Mouse (Mus musculus): Measurements from ENCODE around the gene Hist1h1t. TPM values are rescaled to one million over a fixed set of nuclear protein-coding genes. Genes with fewer than 3 reads are reported as not detected.

Hist1h1t gene
- polyA plus RNA-seq, 1 experiment, result not detected

GRCm38 (mm10) chr13:23688956-23689355, 6.7 kb upstream of the Hist1h1t start:
- no peaks in the 10 kb centered on the region for H3K27me3 ChIP-seq (ENCODE audit: control insufficient read depth, insufficient read depth, low read length, poor library complexity, severe bottlenecking)
- H3K36me3 ChIP-seq (ENCODE audit: control insufficient read depth, insufficient read depth, low read length, poor library complexity, severe bottlenecking), result no peaks in the 10 kb centered on the region
- H3K27ac ChIP-seq (ENCODE audit: insufficient read depth, low read length), result no peak overlapping the region
- TF ChIP-seq EP300 (IDR thresholded peaks at IDR 0.05; ENCODE audit: insufficient read depth, low read depth, low read length) (no peak), POLR2A (IDR thresholded peaks at IDR 0.05; ENCODE audit: insufficient read depth, low read length) (no peak), CTCF (IDR thresholded peaks at IDR 0.05; ENCODE audit: low read depth, low read length) (no peak)
- no peaks in the 10 kb centered on the region for H3K9me3 ChIP-seq (replicated peaks; ENCODE audit: control insufficient read depth, insufficient read depth, low read length, poor library complexity, severe bottlenecking)
- no peak overlapping the region for H3K9ac ChIP-seq (ENCODE audit: low read depth, poor library complexity, severe bottlenecking)
- H3K4me1 ChIP-seq (ENCODE audit: control insufficient read depth, insufficient read depth, low read length), result no peaks in the 10 kb centered on the region
- H3K4me3 ChIP-seq (ENCODE audit: low read depth, low read length), result no peak overlapping the region

DNA sequence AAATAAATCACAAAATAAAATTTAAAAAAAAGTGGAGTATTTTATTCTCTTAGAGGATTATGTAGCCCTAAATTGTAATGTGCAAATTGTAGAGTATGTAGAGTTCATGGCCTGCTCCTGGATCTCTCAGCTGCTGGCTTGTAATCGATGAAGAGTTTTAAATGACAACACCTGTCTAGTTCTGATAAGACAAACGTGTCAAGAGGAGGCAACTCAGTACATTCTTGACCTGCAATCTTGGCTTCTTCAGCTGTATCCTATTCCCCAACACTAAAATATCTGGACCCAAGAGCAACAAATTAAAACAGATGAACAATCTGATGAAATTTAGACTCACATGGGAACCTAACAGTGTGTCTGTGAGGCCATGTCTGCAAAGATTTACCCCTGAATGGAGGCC, 6.2 kb upstream of the Hist1h1t start:
- no peak overlapping the region for H3K4me3 ChIP-seq (ENCODE audit: low read depth, low read length)
- no peak overlapping the region for H3K9ac ChIP-seq (ENCODE audit: low read depth, poor library complexity, severe bottlenecking)
- H3K4me1 ChIP-seq (ENCODE audit: control insufficient read depth, insufficient read depth, low read length), result no peaks in the 10 kb centered on the region
- TF ChIP-seq POLR2A (IDR thresholded peaks at IDR 0.05; ENCODE audit: insufficient read depth, low read length), result no peak
- TF ChIP-seq EP300 (IDR thresholded peaks at IDR 0.05; ENCODE audit: insufficient read depth, low read depth, low read length), result no peak
- TF ChIP-seq CTCF (IDR thresholded peaks at IDR 0.05; ENCODE audit: low read depth, low read length), result no peak
- H3K27me3 ChIP-seq (ENCODE audit: control insufficient read depth, insufficient read depth, low read length, poor library complexity, severe bottlenecking), result no peaks in the 10 kb centered on the region
- no peaks in the 10 kb centered on the region for H3K36me3 ChIP-seq (ENCODE audit: control insufficient read depth, insufficient read depth, low read length, poor library complexity, severe bottlenecking)
- no peaks in the 10 kb centered on the region for H3K9me3 ChIP-seq (replicated peaks; ENCODE audit: control insufficient read depth, insufficient read depth, low read length, poor library complexity, severe bottlenecking)
- H3K27ac ChIP-seq (ENCODE audit: insufficient read depth, low read length), result no peak overlapping the region

DNA sequence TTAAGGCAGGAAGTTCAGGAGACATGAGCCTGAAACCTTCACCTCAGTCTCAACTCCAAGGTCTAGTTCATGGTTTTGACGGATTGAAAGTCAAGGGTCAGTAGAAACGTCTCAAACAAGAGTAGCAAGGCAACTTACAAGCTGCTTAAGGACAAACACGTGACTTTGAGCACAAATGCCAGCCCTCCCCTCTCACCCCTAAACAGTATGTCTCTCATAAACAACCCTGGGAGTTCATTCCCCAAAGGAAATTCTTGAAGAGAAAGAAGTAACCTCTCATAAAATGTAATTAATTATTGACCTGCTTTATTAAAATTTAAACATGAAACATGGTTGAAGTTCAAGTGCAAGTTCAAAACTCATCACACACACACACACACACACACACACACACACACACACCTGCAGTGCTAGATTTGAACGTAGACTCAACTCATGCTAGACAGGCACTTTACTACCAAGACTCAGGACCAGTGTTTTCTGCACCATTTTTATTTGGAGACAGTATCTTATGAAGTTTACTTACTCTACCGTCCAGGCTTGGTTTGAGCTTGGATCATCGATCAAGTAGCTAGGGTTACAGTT, 1.7 kb upstream of the Hist1h1t start:
- H3K4me3 ChIP-seq (ENCODE audit: low read depth, low read length), result no peak overlapping the region
- H3K27me3 ChIP-seq (ENCODE audit: control insufficient read depth, insufficient read depth, low read length, poor library complexity, severe bottlenecking), result no peaks in the 10 kb centered on the region
- TF ChIP-seq CTCF (IDR thresholded peaks at IDR 0.05; ENCODE audit: low read depth, low read length) (no peak), POLR2A (IDR thresholded peaks at IDR 0.05; ENCODE audit: insufficient read depth, low read length) (no peak), EP300 (IDR thresholded peaks at IDR 0.05; ENCODE audit: insufficient read depth, low read depth, low read length) (no peak)
- H3K9ac ChIP-seq (ENCODE audit: low read depth, poor library complexity, severe bottlenecking), result no peak overlapping the region
- no peaks in the 10 kb centered on the region for H3K36me3 ChIP-seq (ENCODE audit: control insufficient read depth, insufficient read depth, low read length, poor library complexity, severe bottlenecking)
- H3K9me3 ChIP-seq (replicated peaks; ENCODE audit: control insufficient read depth, insufficient read depth, low read length, poor library complexity, severe bottlenecking), result no peaks in the 10 kb centered on the region
- H3K4me1 ChIP-seq (ENCODE audit: control insufficient read depth, insufficient read depth, low read length), result no peaks in the 10 kb centered on the region
- H3K27ac ChIP-seq (ENCODE audit: insufficient read depth, low read length), result no peak overlapping the region

DNA sequence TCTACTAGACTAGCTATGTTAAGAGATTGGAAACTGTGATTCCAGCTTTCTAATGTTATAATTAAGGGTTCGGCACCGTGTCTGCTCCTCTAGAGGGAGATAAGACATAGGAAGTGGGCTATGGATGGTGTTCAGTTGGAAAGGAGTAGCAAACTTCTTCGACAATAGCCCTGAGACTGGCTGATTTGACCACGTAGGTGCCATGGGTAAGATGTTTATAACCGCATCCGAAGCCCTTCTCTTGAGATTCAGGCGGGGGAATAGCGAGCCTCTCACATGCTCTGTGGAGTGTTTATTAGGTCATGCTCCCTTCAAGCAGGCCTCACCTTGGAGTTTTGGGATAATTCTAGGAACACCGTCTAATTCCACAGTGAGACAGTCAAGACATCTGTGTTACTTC, 658 bp upstream of the Hist1h1t start:
- no peak overlapping the region for H3K4me3 ChIP-seq (ENCODE audit: low read depth, low read length)
- no peak overlapping the region for H3K27ac ChIP-seq (ENCODE audit: insufficient read depth, low read length)
- no peak overlapping the region for H3K9ac ChIP-seq (ENCODE audit: low read depth, poor library complexity, severe bottlenecking)
- TF ChIP-seq EP300 (IDR thresholded peaks at IDR 0.05; ENCODE audit: insufficient read depth, low read depth, low read length) (no peak), CTCF (IDR thresholded peaks at IDR 0.05; ENCODE audit: low read depth, low read length) (no peak), POLR2A (IDR thresholded peaks at IDR 0.05; ENCODE audit: insufficient read depth, low read length) (no peak)
- H3K36me3 ChIP-seq (ENCODE audit: control insufficient read depth, insufficient read depth, low read length, poor library complexity, severe bottlenecking), result no peaks in the 10 kb centered on the region
- no peaks in the 10 kb centered on the region for H3K4me1 ChIP-seq (ENCODE audit: control insufficient read depth, insufficient read depth, low read length)
- no peaks in the 10 kb centered on the region for H3K27me3 ChIP-seq (ENCODE audit: control insufficient read depth, insufficient read depth, low read length, poor library complexity, severe bottlenecking)
- H3K9me3 ChIP-seq (replicated peaks; ENCODE audit: control insufficient read depth, insufficient read depth, low read length, poor library complexity, severe bottlenecking), result no peaks in the 10 kb centered on the region

- Histone ChIP-seq H3K27ac (ENCODE audit: insufficient read depth, low read length) (no peak overlapping the region), H3K4me3 (ENCODE audit: low read depth, low read length) (no peak overlapping the region)
- TF ChIP-seq EP300 (IDR thresholded peaks at IDR 0.05; ENCODE audit: insufficient read depth, low read depth, low read length), result no peak
- no peak for TF ChIP-seq CTCF (IDR thresholded peaks at IDR 0.05; ENCODE audit: low read depth, low read length)
- no peak for TF ChIP-seq POLR2A (IDR thresholded peaks at IDR 0.05; ENCODE audit: insufficient read depth, low read length)
Measured at GRCm38 (mm10) chr13:23696061-23696474, 454 bp downstream of the Hist1h1t start.

DNA sequence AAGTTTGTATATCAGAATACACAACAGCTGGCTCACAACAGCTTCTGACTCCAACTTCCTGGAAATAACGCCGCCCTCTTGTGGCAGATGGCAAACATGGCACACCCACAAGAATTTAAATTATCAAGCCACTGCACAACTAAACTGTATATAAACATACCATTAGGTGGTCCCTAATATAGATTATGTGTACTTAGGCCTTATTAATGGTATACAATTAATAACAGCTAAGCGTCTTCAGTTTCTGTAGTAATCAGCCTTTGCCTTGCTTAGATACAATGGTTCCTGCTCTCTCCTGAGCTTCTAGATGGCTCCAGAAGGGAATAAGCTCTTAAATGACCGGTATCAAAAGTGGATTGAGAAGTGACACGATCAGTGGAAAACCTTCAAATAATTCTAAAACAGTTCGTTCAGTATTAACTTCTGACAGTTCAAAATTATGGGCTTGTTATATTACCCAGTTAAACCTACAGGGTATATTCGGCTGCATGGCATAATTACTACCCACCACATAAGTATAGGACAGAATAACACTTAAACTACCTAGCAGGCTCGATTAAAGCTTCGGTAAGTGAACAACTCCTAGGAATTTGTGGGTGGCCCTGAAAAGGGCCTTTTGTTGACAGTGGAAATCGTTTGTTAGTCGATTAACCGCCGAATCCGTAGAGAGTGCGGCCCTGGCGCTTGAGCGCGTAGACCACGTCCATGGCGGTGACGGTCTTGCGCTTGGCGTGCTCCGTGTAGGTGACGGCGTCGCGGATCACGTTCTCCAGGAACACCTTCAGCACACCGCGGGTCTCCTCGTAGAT, 2.1 kb downstream of the Hist1h1t start:
- Histone ChIP-seq H3K9me3 (replicated peaks; ENCODE audit: control insufficient read depth, insufficient read depth, low read length, poor library complexity, severe bottlenecking) (no peaks in the 10 kb centered on the region), H3K27ac (ENCODE audit: insufficient read depth, low read length) (peak overlapping the region; percentile 59)
- TF ChIP-seq EP300 (IDR thresholded peaks at IDR 0.05; ENCODE audit: insufficient read depth, low read depth, low read length) (no peak), CTCF (IDR thresholded peaks at IDR 0.05; ENCODE audit: low read depth, low read length) (peak; percentile 38)

More at GRCm38 (mm10) chr13:23696061-23696474, 454 bp downstream of the Hist1h1t start:
- Histone ChIP-seq H3K9me3 (replicated peaks; ENCODE audit: control insufficient read depth, insufficient read depth, low read length, poor library complexity, severe bottlenecking) (no peaks in the 10 kb centered on the region), H3K27me3 (ENCODE audit: control insufficient read depth, insufficient read depth, low read length, poor library complexity, severe bottlenecking) (no peaks in the 10 kb centered on the region), H3K9ac (ENCODE audit: low read depth, poor library complexity, severe bottlenecking) (peak overlapping the region; percentile 28; the same call in 1 of the 2 replicates), H3K4me1 (ENCODE audit: control insufficient read depth, insufficient read depth, low read length) (no peaks in the 10 kb centered on the region), H3K36me3 (ENCODE audit: control insufficient read depth, insufficient read depth, low read length, poor library complexity, severe bottlenecking) (no peaks in the 10 kb centered on the region)

More for the DNA sequence above, 2.1 kb downstream of the Hist1h1t start:
- Histone ChIP-seq H3K9ac (ENCODE audit: low read depth, poor library complexity, severe bottlenecking) (peak overlapping the region; percentile 72), H3K4me1 (ENCODE audit: control insufficient read depth, insufficient read depth, low read length) (no peaks in the 10 kb centered on the region), H3K27me3 (ENCODE audit: control insufficient read depth, insufficient read depth, low read length, poor library complexity, severe bottlenecking) (no peaks in the 10 kb centered on the region), H3K4me3 (ENCODE audit: low read depth, low read length) (peak overlapping the region; percentile 66), H3K36me3 (ENCODE audit: control insufficient read depth, insufficient read depth, low read length, poor library complexity, severe bottlenecking) (no peaks in the 10 kb centered on the region)

All from ES-Bruce4 (cell line).